Comparison of ENCODE assay signal across 9 mouse cellular contexts in genomic region chr17:32091032-32091363, GRCm38 (mm10). TPM values are rescaled to one million over a fixed set of nuclear protein-coding genes. Genes with fewer than 3 reads are reported as not detected.
A peak's percentile ranks its signal among the peaks of the same experiment; 100 is the strongest.
DNase-seq lines count a peak whose midpoint lies in the region; ATAC-seq and TF ChIP-seq lines count a peak whose summit lies in the region.
"Had no signal": no experiment of that assay in that cellular context is flagged by ENCODE, and none has a peak within 500 bp of the region (broad histone marks: within the 10 kb centered on the region; RNA-seq: fewer than 3 reads in every experiment).

No protein-coding gene starts in this region.

- TF ChIP-seq EP300 in liver, postnatal 0 days (IDR thresholded peaks at IDR 0.05; ENCODE audit: low read depth), result no peak

- CTCF ChIA-PET in Patski (lab: Charles Lee), result interaction anchor here (0.9 to 1.4 kb wide), 2 partner anchors 12 to 46 kb away, joined by 3 read pairs; no protein-coding TSS in a partner anchor

- TF ChIP-seq CTCF in Patski (IDR thresholded peaks at IDR 0.05), result no peak
- TF ChIP-seq CTCF in forebrain, postnatal 0 days (IDR thresholded peaks at IDR 0.05; ENCODE audit: low read depth), result no peak
- no peak for TF ChIP-seq CTCF in liver, postnatal 0 days (IDR thresholded peaks at IDR 0.05; ENCODE audit: low read depth)

- H3K4me2 ChIP-seq in heart, embryonic 14.5 days (ENCODE audit: low read length), result peak overlapping the region; percentile 62
- H3K4me2 ChIP-seq in forebrain, postnatal 0 days (ENCODE audit: low read depth), result peak overlapping the region; percentile 47
- peak overlapping the region; percentile 62 for H3K4me2 ChIP-seq in liver, postnatal 0 days (ENCODE audit: low read depth, low read length)

- H3K4me3 ChIP-seq in heart, embryonic 14.5 days (ENCODE audit: control insufficient read depth in 1 of 2, insufficient read depth in 1 of 2, low read depth in 1 of 2, low read length in 2 of 2), result peak overlapping the region; percentile 23 to 30
- H3K4me3 ChIP-seq in forebrain, postnatal 0 days (ENCODE audit: low read depth, low read length), result peak overlapping the region; percentile 14
- peak overlapping the region; percentile 23 for H3K4me3 ChIP-seq in liver, postnatal 0 days (ENCODE audit: low read depth, low read length)

- intact Hi-C loops in heart, postnatal 25 days (cut with DNase I), result no loop called here

- POLR2A ChIA-PET in Patski (lab: Charles Lee), result no interaction called here

- H3K9ac ChIP-seq in heart, embryonic 14.5 days (ENCODE audit: low read length), result peak overlapping the region; percentile 31; the same call in 1 of the 2 replicates
- H3K9ac ChIP-seq in forebrain, postnatal 0 days, result 0 out of 2 replicates have a peak overlapping the region, but pooled peaks have one; percentile 31
- peak overlapping the region; percentile 31 for H3K9ac ChIP-seq in liver, postnatal 0 days (replicated peaks)

- DNase-seq in heart, postnatal 25 days (ENCODE audit: low spot score), result no peak
- DNase-seq in Patski (ENCODE audit: low read depth, low spot score), result no peak
- DNase-seq in forebrain, postnatal 0 days, result no peak
- no peak for DNase-seq in liver, postnatal 0 days
- no peak for DNase-seq in ovary, postnatal 10 days (ENCODE audit: low spot score)
- DNase-seq in T-cell, adult 2 months (ENCODE audit: low spot score), result no peak

- in situ Hi-C loops in Patski (cut with MboI; ENCODE audit: low pct_unique_long_range_greater_than_20kb), result no loop called here

- peak overlapping the region in 1 of 2 experiments; percentile 24; a peak in 1 of 4 replicates for H3K27ac ChIP-seq in heart, embryonic 14.5 days (replicated peaks in 1 of 2; ENCODE audit: control insufficient read depth in 1 of 2, insufficient read depth in 1 of 2, low read depth in 2 of 2, low read length in 2 of 2)
- H3K27ac ChIP-seq in forebrain, postnatal 0 days (ENCODE audit: low read depth, low read length), result peak overlapping the region; percentile 57
- peak overlapping the region; percentile 88 for H3K27ac ChIP-seq in liver, postnatal 0 days (ENCODE audit: low read depth)

- WGBS in heart, embryonic 14.5 days, result 26% methylated on average over 1 of the region's 1 CpGs
- 42% methylated on average over 1 of the region's 1 CpGs for WGBS in forebrain, postnatal 0 days
- 21% methylated on average over 1 of the region's 1 CpGs for WGBS in liver, postnatal 0 days (ENCODE audit: insufficient replicate concordance)

- no peaks in the 10 kb centered on the region for H3K36me3 ChIP-seq in heart, embryonic 14.5 days (ENCODE audit: control insufficient read depth, insufficient read depth, low read length)
- no peaks in the 10 kb centered on the region for H3K36me3 ChIP-seq in forebrain, postnatal 0 days (ENCODE audit: insufficient read depth)
- no peaks in the 10 kb centered on the region for H3K36me3 ChIP-seq in liver, postnatal 0 days (replicated peaks; ENCODE audit: insufficient read depth, low read length)

- no peaks in the 10 kb centered on the region for H3K27me3 ChIP-seq in heart, embryonic 14.5 days (ENCODE audit: control insufficient read depth, insufficient read depth, low read length)
- no peaks in the 10 kb centered on the region for H3K27me3 ChIP-seq in Patski
- H3K27me3 ChIP-seq in forebrain, postnatal 0 days (ENCODE audit: insufficient read depth, low read length), result no peaks in the 10 kb centered on the region
- no peaks in the 10 kb centered on the region for H3K27me3 ChIP-seq in liver, postnatal 0 days (ENCODE audit: insufficient read depth, low read length)

- H3K9me3 ChIP-seq in heart, embryonic 14.5 days (ENCODE audit: control insufficient read depth, low read length), result no peaks in the 10 kb centered on the region
- no peaks in the 10 kb centered on the region for H3K9me3 ChIP-seq in forebrain, postnatal 0 days (ENCODE audit: low read length)
- no peaks in the 10 kb centered on the region for H3K9me3 ChIP-seq in liver, postnatal 0 days (ENCODE audit: low read length)

- peaks cover 5 to 9% of the 10 kb centered on the region in 2 experiments; a peak in 1 of 4 replicates for H3K4me1 ChIP-seq in heart, embryonic 14.5 days (ENCODE audit: control insufficient read depth in 2 of 2, insufficient read depth in 2 of 2, low read length in 2 of 2)
- H3K4me1 ChIP-seq in forebrain, postnatal 0 days (ENCODE audit: insufficient read depth), result peaks cover 4% of the 10 kb centered on the region; the same call in 1 of the 2 replicates
- H3K4me1 ChIP-seq in liver, postnatal 0 days (ENCODE audit: insufficient read depth), result peaks cover 21% of the 10 kb centered on the region

- ATAC-seq in heart, embryonic 14.5 days (ENCODE audit: insufficient number of reproducible peaks, insufficient read depth, low FRiP score, low read depth), result no peak
- ATAC-seq in Patski, result peak; percentile 24
- ATAC-seq in forebrain, postnatal 0 days, result peak; percentile 23
- 0 out of 2 replicates have a peak, but pooled peaks have one; percentile 0 for ATAC-seq in liver, postnatal 0 days
- no peak for ATAC-seq in megakaryocyte progenitor cell, adult 5-6 weeks (replicated peaks; ENCODE audit: poor library complexity)

RNA-seq across cellular contexts. Expression of gene Hsf2bp, which starts 54.8 kb away (rescaled TPM):
- 0.11 and 0.49 TPM in 2 replicates for polyA plus RNA-seq in heart, embryonic 14.5 days (2014; fragmentation: Nextera tagmentation; extraction: Ambion mirVana)
- total RNA-seq in heart, postnatal 25 days (2021), result 1 to 10 TPM in 1 of 2 experiments, under 1 TPM in 1; 0.75 to 1.4 TPM
- 0.64 TPM for polyA plus RNA-seq in Patski (2021)
- 0.57 and 0.62 TPM in 2 replicates for total RNA-seq in forebrain, postnatal 0 days (2014; rRNA removed)
- 0.90 and 1.1 TPM in 2 replicates for polyA plus RNA-seq in forebrain, postnatal 0 days (2015; fragmentation: Nextera tagmentation; extraction: Ambion mirVana)
- polyA plus RNA-seq in liver, postnatal 0 days (2015; fragmentation: Nextera tagmentation; extraction: Ambion mirVana), result 0.21 and 0.42 TPM in 2 replicates
- total RNA-seq in megakaryocyte progenitor cell, adult 5-6 weeks (2015), result 0.05 TPM in 1 of 2 replicates, not detected in the other
- not detected in 2 replicates for total RNA-seq in megakaryocyte progenitor cell, adult 5-6 weeks (2017)
- total RNA-seq: neutrophil, adult 5-6 weeks had no signal

RNA-seq across cellular contexts. Expression of gene Rrp1b, which starts 55.1 kb away (rescaled TPM):
- polyA plus RNA-seq in heart, embryonic 14.5 days (2014; fragmentation: Nextera tagmentation; extraction: Ambion mirVana), result 23.2 and 24.1 TPM in 2 replicates
- total RNA-seq in heart, postnatal 25 days (2021), result 1 to 10 TPM; 8.6 to 8.8 TPM
- polyA plus RNA-seq in Patski (2021), result 29.2 TPM
- total RNA-seq in forebrain, postnatal 0 days (2014; rRNA removed), result 26.8 and 40.4 TPM in 2 replicates
- 32.0 and 39.4 TPM in 2 replicates for polyA plus RNA-seq in forebrain, postnatal 0 days (2015; fragmentation: Nextera tagmentation; extraction: Ambion mirVana)
- 10.5 and 13.9 TPM in 2 replicates for polyA plus RNA-seq in liver, postnatal 0 days (2015; fragmentation: Nextera tagmentation; extraction: Ambion mirVana)
- 41.9 and 48.6 TPM in 2 replicates for total RNA-seq in megakaryocyte progenitor cell, adult 5-6 weeks (2015)
- 57.7 and 61.9 TPM in 2 replicates for total RNA-seq in megakaryocyte progenitor cell, adult 5-6 weeks (2017)

Comparison
In these comparisons a context has a peak if more than half of its experiments do, and no peak if none do; other contexts are left out.
1. ATAC-seq: peak in Patski (single experiment), forebrain, postnatal 0 days (single experiment) and liver, postnatal 0 days (single experiment); none in heart, embryonic 14.5 days (single experiment) and megakaryocyte progenitor cell, adult 5-6 weeks (single experiment).
2. Peak in every context shown above with its lines, with median percentiles within 50 percentile points of each other: H3K4me2 ChIP-seq, H3K4me3 ChIP-seq and H3K9ac ChIP-seq.